Mouse (Mus musculus): ENCODE results near the gene Hsf2bp.

DNA sequence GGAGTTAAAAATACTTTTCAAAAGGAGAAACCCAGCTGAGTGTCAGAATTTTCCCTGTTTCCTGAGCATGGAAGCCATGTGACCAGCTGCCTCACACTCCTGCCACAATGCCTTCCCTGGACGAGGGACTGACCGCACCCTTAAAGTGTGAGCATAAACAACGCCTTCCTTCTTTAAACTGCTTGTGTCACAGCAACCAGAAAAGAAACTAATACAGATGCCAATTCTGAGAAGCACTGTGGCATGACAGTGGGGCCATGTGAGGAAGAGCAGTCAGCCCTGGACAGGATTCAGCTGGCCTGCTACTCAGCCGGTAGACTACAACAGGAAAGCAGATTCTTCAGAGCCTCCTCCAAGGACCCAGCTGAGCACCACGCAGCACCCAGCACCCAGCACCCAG is 29.3 kb downstream of the Hsf2bp start:
- TF ChIP-seq CTCF (IDR thresholded peaks at IDR 0.05; ENCODE audit: low read depth), result no peak
- no peak for TF ChIP-seq EP300 (IDR thresholded peaks at IDR 0.05; ENCODE audit: low read depth)

Data from liver, embryonic 14.5 days (tissue).